Mouse (Mus musculus): Measurements from ENCODE around the gene Bmpr1a. TPM values are rescaled to one million over a fixed set of nuclear protein-coding genes. Genes with fewer than 3 reads are reported as not detected.
A peak's percentile ranks its signal among the peaks of the same experiment; 100 is the strongest.
"Not testable (repeated sequence)": the region's sequence is repeated elsewhere in the genome, so short reads cannot be mapped to it uniquely, and the experiment has no call there.

Gene Bmpr1a
- polyA plus RNA-seq, 1 experiment from 2014 or later: 51.1 TPM

GRCm38 (mm10) chr14:34417501-34417900 lies 85.6 kb downstream of the Bmpr1a start:
- WGBS: 88% methylated on average over 5 of the region's 5 CpGs
- H3K27me3 ChIP-seq (ENCODE audit: insufficient read depth, low read length): no peaks in the 10 kb centered on the region
- ATAC-seq (ENCODE audit: insufficient read depth): no peak

GRCm38 (mm10) chr14:34416946-34417345 lies 86.2 kb downstream of the Bmpr1a start:
- H3K27ac ChIP-seq (ENCODE audit: low read depth); DNase-seq; H3K9me3 ChIP-seq (ENCODE audit: low read depth, low read length); H3K4me3 ChIP-seq (ENCODE audit: low read depth, low read length); H3K9ac ChIP-seq; H3K27me3 ChIP-seq (ENCODE audit: insufficient read depth, low read length); H3K4me2 ChIP-seq; ATAC-seq (ENCODE audit: insufficient read depth); H3K4me1 ChIP-seq (ENCODE audit: insufficient read depth): not testable (repeated sequence)
- H3K36me3 ChIP-seq (ENCODE audit: insufficient read depth): peaks cover 69% of the 10 kb centered on the region
- 92% methylated on average over 4 of the region's 4 CpGs for WGBS

More at GRCm38 (mm10) chr14:34417501-34417900, 85.6 kb downstream of the Bmpr1a start:
- TF ChIP-seq CTCF (IDR thresholded peaks at IDR 0.05; ENCODE audit: low read depth): no peak
- Histone ChIP-seq H3K36me3 (ENCODE audit: insufficient read depth) (peaks cover 69% of the 10 kb centered on the region), H3K4me3 (ENCODE audit: low read depth, low read length) (no peak overlapping the region), H3K4me1 (ENCODE audit: insufficient read depth) (no peaks in the 10 kb centered on the region), H3K27ac (ENCODE audit: low read depth) (no peak overlapping the region), H3K4me2 (no peak overlapping the region), H3K9me3 (ENCODE audit: low read depth, low read length) (no peaks in the 10 kb centered on the region), H3K9ac (no peak overlapping the region)
- DNase-seq: no peak

- Histone ChIP-seq H3K9ac (no peak overlapping the region), H3K4me3 (ENCODE audit: low read depth, low read length) (no peak overlapping the region), H3K27ac (ENCODE audit: low read depth) (no peak overlapping the region), H3K27me3 (ENCODE audit: insufficient read depth, low read length) (no peaks in the 10 kb centered on the region), H3K9me3 (ENCODE audit: low read depth, low read length) (no peaks in the 10 kb centered on the region), H3K36me3 (ENCODE audit: insufficient read depth) (peaks cover 80% of the 10 kb centered on the region), H3K4me2 (no peak overlapping the region), H3K4me1 (ENCODE audit: insufficient read depth) (no peaks in the 10 kb centered on the region)
- TF ChIP-seq CTCF (IDR thresholded peaks at IDR 0.05; ENCODE audit: low read depth): no peak
- WGBS: 93% methylated on average over 7 of the region's 7 CpGs
- ATAC-seq (ENCODE audit: insufficient read depth): no peak
- no peak for DNase-seq
These were observed 90.8 kb downstream of the Bmpr1a start for GRCm38 (mm10) chr14:34412164-34412896.

GRCm38 (mm10) chr14:34410716-34411115 lies 92.4 kb downstream of the Bmpr1a start:
- Histone ChIP-seq H3K27me3 (ENCODE audit: insufficient read depth, low read length) (no peaks in the 10 kb centered on the region), H3K4me3 (ENCODE audit: low read depth, low read length) (no peak overlapping the region), H3K4me2 (no peak overlapping the region), H3K9me3 (ENCODE audit: low read depth, low read length) (no peaks in the 10 kb centered on the region), H3K9ac (no peak overlapping the region), H3K4me1 (ENCODE audit: insufficient read depth) (no peaks in the 10 kb centered on the region), H3K36me3 (ENCODE audit: insufficient read depth) (peaks cover 91% of the 10 kb centered on the region), H3K27ac (ENCODE audit: low read depth) (no peak overlapping the region)
- WGBS: 92% methylated on average over 6 of the region's 6 CpGs
- no peak for TF ChIP-seq CTCF (IDR thresholded peaks at IDR 0.05; ENCODE audit: low read depth)
- ATAC-seq (ENCODE audit: insufficient read depth): no peak
- DNase-seq: no peak

GRCm38 (mm10) chr14:34403424-34403823 lies 99.7 kb downstream of the Bmpr1a start:
- H3K4me1 ChIP-seq (ENCODE audit: insufficient read depth): no peaks in the 10 kb centered on the region
- H3K4me3 ChIP-seq (ENCODE audit: low read depth, low read length): no peak overlapping the region
- no peak for ATAC-seq (ENCODE audit: insufficient read depth)
- TF ChIP-seq CTCF (IDR thresholded peaks at IDR 0.05; ENCODE audit: low read depth): no peak
- DNase-seq: no peak
- H3K27me3 ChIP-seq (ENCODE audit: insufficient read depth, low read length): no peaks in the 10 kb centered on the region
- no peak overlapping the region for H3K9ac ChIP-seq
- H3K4me2 ChIP-seq: no peak overlapping the region
- no peak overlapping the region for H3K27ac ChIP-seq (ENCODE audit: low read depth)
- 95% methylated on average over 7 of the region's 7 CpGs for WGBS
- peaks cover 73% of the 10 kb centered on the region for H3K36me3 ChIP-seq (ENCODE audit: insufficient read depth)
- H3K9me3 ChIP-seq (ENCODE audit: low read depth, low read length): no peaks in the 10 kb centered on the region

- DNase-seq: peak; percentile 12
- no peak overlapping the region for H3K27ac ChIP-seq (ENCODE audit: low read depth)
- no peak for ATAC-seq (ENCODE audit: insufficient read depth)
- no peak for TF ChIP-seq CTCF (IDR thresholded peaks at IDR 0.05; ENCODE audit: low read depth)
- no peak overlapping the region for H3K4me2 ChIP-seq
- H3K4me1 ChIP-seq (ENCODE audit: insufficient read depth): no peaks in the 10 kb centered on the region
- H3K27me3 ChIP-seq (ENCODE audit: insufficient read depth, low read length): no peaks in the 10 kb centered on the region
- H3K4me3 ChIP-seq (ENCODE audit: low read depth, low read length): no peak overlapping the region
- no peaks in the 10 kb centered on the region for H3K9me3 ChIP-seq (ENCODE audit: low read depth, low read length)
- peaks cover 73% of the 10 kb centered on the region; the same call in 1 of the 2 replicates for H3K36me3 ChIP-seq (ENCODE audit: insufficient read depth)
- no peak overlapping the region for H3K9ac ChIP-seq
- WGBS: 54% methylated on average over 8 of the region's 8 CpGs
These were observed 100.3 kb downstream of the Bmpr1a start for GRCm38 (mm10) chr14:34402871-34403270.

GRCm38 (mm10) chr14:34401135-34401534 lies 102.0 kb downstream of the Bmpr1a start:
- 56% methylated on average over 6 of the region's 6 CpGs for WGBS
- H3K27me3 ChIP-seq (ENCODE audit: insufficient read depth, low read length): no peaks in the 10 kb centered on the region
- no peak overlapping the region for H3K9ac ChIP-seq
- no peak overlapping the region for H3K4me2 ChIP-seq
- no peak overlapping the region for H3K27ac ChIP-seq (ENCODE audit: low read depth)
- H3K4me1 ChIP-seq (ENCODE audit: insufficient read depth): no peaks in the 10 kb centered on the region
- ATAC-seq (ENCODE audit: insufficient read depth) (no peak), DNase-seq (peak; percentile 87)
- no peaks in the 10 kb centered on the region for H3K9me3 ChIP-seq (ENCODE audit: low read depth, low read length)
- no peak overlapping the region for H3K4me3 ChIP-seq (ENCODE audit: low read depth, low read length)
- TF ChIP-seq CTCF (IDR thresholded peaks at IDR 0.05; ENCODE audit: low read depth): peak; percentile 93
- peaks cover 56% of the 10 kb centered on the region; the same call in 1 of the 2 replicates for H3K36me3 ChIP-seq (ENCODE audit: insufficient read depth)

Data from lung, embryonic 14.5 days (tissue).